Mouse (Mus musculus) midbrain, embryonic 15.5 days (tissue): ENCODE results near the gene Zc3h7b. TPM values are rescaled to one million over a fixed set of nuclear protein-coding genes. Genes with fewer than 3 reads are reported as not detected.

Experiments used
- ATAC-seq: fragments of 200-750 bp; cut with Nextera tagmentation; replicated peaks from 2 replicates; pipeline ENCODE4 v1.8.0; 2017; ENCODE audit warnings: moderate TSS enrichment
- H3K27ac ChIP-seq: fragments of 300-500 bp; sonication (generic); 2 replicates; pipeline ENCODE4 v1.5.1; 2015; ENCODE audit warnings: mild to moderate bottlenecking, inconsistent platforms
- H3K27me3 ChIP-seq: fragments of 300-500 bp; sonication (generic); replicated peaks from 2 replicates; pipeline ENCODE4 v1.6.1; 2015; ENCODE audit warnings: inconsistent platforms
- H3K36me3 ChIP-seq: fragments of 300-500 bp; sonication (generic); replicated peaks from 2 replicates; pipeline ENCODE4 v1.6.1; 2015; ENCODE audit warnings: inconsistent platforms
- H3K4me1 ChIP-seq: fragments of 300-500 bp; sonication (generic); 2 replicates; pipeline ENCODE4 v1.6.1; 2015; ENCODE audit warnings: inconsistent platforms
- H3K4me2 ChIP-seq: fragments of 300-500 bp; sonication (generic); 2 replicates; pipeline ENCODE4 v1.6.1; 2015; ENCODE audit warnings: inconsistent platforms, mild to moderate bottlenecking, moderate library complexity
- H3K4me3 ChIP-seq: fragments of 300-500 bp; sonication (generic); 2 replicates; pipeline ENCODE4 v1.5.1; 2015; ENCODE audit warnings: mild to moderate bottlenecking, inconsistent platforms
- H3K9ac ChIP-seq: fragments of 300-500 bp; sonication (generic); 2 replicates; pipeline ENCODE4 v1.6.1; 2015; ENCODE audit warnings: mild to moderate bottlenecking, inconsistent platforms
- H3K9me3 ChIP-seq: fragments of 300-500 bp; sonication (generic); 2 replicates; pipeline ENCODE4 v1.6.1; 2016; ENCODE audit warnings: inconsistent platforms
- WGBS: fragments of 180-500 bp; shearing (Covaris S2); methylation state at CpG from one replicate; pipeline ENCODE4 v1.1.7; 2015; ENCODE audit warnings: mixed read lengths; 5-methylcytosine and 5-hydroxymethylcytosine counted together
- polyA plus RNA-seq: library from polyadenylated mRNA; unstranded; fragments of >200 nt; fragmentation: Nextera tagmentation; extraction: Ambion mirVana; gene quantifications from 2 replicates; pipeline ENCODE4 v1.2.1, GENCODE M21; 2015

Gene Zc3h7b
- polyA plus RNA-seq, 1 experiment from 2014 or later, result 59.2 TPM

DNA sequence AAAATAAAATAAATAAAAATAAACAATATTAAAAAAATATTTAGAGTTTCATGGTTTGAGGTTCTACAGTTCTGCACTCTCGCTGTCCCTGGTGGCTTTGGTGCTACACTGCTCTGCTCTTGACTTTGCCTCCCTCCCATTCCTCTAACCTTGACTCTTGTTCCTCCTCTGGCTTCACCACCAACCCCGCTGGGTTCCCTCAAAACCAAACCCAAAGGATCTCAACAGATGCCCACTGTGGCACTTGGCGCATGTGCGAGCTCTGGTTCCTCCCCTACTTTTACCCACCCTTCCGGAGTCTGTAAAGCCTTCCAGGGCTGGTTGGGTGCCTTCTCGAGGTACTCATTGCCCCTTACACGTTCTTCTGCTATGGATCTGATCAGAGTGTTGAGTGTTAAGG, 97.4 kb downstream of the Zc3h7b start:
- ATAC-seq, result no peak
- no peaks in the 10 kb centered on the region for H3K9me3 ChIP-seq
- H3K4me3 ChIP-seq, result no peak overlapping the region
- no peak overlapping the region for H3K27ac ChIP-seq
- WGBS, result 80% methylated on average over 7 of the region's 7 CpGs
- no peaks in the 10 kb centered on the region for H3K27me3 ChIP-seq
- no peaks in the 10 kb centered on the region for H3K4me1 ChIP-seq
- no peak overlapping the region for H3K9ac ChIP-seq
- H3K4me2 ChIP-seq, result no peak overlapping the region
- no peaks in the 10 kb centered on the region; the same call in 1 of the 2 replicates for H3K36me3 ChIP-seq

DNA sequence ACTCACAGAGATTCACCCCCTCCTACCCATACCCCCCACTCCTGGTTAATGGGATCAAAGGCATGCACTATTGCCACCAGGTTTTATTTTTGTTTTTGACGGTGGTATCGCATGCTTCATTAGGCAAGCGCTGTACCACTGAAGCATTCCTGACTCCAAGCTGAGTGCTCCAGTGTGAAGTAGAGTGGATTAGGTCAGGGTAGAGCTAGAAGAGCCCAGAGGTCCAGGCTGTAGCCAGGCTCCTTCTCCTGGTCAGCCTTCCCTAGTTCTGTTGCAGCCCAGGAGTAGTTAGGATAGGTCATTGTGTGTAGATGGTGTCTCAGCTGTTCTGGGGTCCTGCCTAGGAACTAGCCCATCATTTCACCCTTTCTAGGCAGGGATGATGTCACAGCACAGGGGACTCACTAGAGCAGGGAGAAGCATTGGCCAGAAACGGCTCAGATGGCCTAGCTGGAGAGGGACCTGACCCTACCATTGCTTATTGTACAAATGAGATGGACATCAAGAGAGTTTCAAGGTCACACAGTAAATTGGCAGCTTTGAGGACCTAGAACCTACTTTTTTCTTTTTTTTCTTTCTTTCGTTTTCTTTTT, 100.3 kb downstream of the Zc3h7b start:
- H3K9me3 ChIP-seq, result no peaks in the 10 kb centered on the region
- H3K9ac ChIP-seq, result no peak overlapping the region
- no peak overlapping the region for H3K4me2 ChIP-seq
- WGBS, result 73% methylated on average over 5 of the region's 5 CpGs
- H3K4me1 ChIP-seq, result no peaks in the 10 kb centered on the region; the same call in 1 of the 2 replicates
- H3K27ac ChIP-seq, result no peak overlapping the region
- peaks cover 15% of the 10 kb centered on the region; the same call in 1 of the 2 replicates for H3K36me3 ChIP-seq
- no peak for ATAC-seq
- H3K27me3 ChIP-seq, result no peaks in the 10 kb centered on the region
- H3K4me3 ChIP-seq, result no peak overlapping the region

DNA sequence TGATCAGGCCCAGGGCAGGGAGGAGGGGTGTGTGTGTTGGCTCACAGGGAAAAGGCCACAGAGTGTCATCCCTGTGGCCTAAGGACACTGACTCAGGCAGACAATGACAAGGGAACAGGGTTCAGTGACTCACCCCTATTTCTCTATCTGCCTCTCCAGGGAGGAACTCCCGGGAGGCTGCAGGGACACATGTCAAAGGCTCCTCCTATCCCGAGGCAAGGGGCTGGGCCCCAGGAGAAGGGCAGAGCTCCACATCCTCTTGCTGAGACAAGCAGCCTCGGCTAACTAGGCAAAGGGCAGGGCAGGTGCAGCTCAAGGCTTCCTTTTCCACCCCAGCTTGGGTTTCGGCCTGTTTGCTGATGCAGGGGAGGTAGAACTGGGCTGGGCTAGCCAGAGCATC, 100.9 kb downstream of the Zc3h7b start:
- H3K4me2 ChIP-seq, result no peak overlapping the region
- H3K4me1 ChIP-seq, result no peaks in the 10 kb centered on the region; the same call in 1 of the 2 replicates
- H3K27me3 ChIP-seq, result no peaks in the 10 kb centered on the region
- H3K27ac ChIP-seq, result no peak overlapping the region
- no peak overlapping the region for H3K9ac ChIP-seq
- no peaks in the 10 kb centered on the region for H3K9me3 ChIP-seq
- ATAC-seq, result no peak
- peaks cover 21% of the 10 kb centered on the region; the same call in 1 of the 2 replicates for H3K36me3 ChIP-seq
- 38% methylated on average over 4 of the region's 4 CpGs for WGBS
- H3K4me3 ChIP-seq, result no peak overlapping the region

Other genes with a start within 250 kb of the Zc3h7b start
- 22.7 and 25.7 TPM in 2 replicates for gene Ep300, start 159.7 kb upstream of the Zc3h7b start, polyA plus RNA-seq
- 31.5 and 32.1 TPM in 2 replicates for gene L3mbtl2, start 81.2 kb upstream of the Zc3h7b start, polyA plus RNA-seq
- gene Chadl, start 47.8 kb upstream of the Zc3h7b start, polyA plus RNA-seq, result 31.2 and 33.7 TPM in 2 replicates
- gene Rangap1, start 473 bp downstream of the Zc3h7b start, polyA plus RNA-seq, result 162 and 164 TPM in 2 replicates
- 24.0 and 25.2 TPM in 2 replicates for gene Tef, start 57.4 kb downstream of the Zc3h7b start, polyA plus RNA-seq
- gene Tob2, start 113.7 kb downstream of the Zc3h7b start, polyA plus RNA-seq, result 16.5 and 18.5 TPM in 2 replicates
- 124 and 134 TPM in 2 replicates for gene Phf5a, start 126.9 kb downstream of the Zc3h7b start, polyA plus RNA-seq
- 265 and 271 TPM in 2 replicates for gene Aco2, start 127.3 kb downstream of the Zc3h7b start, polyA plus RNA-seq
- gene Polr3h, start 181.2 kb downstream of the Zc3h7b start, polyA plus RNA-seq, result 81.5 and 83.1 TPM in 2 replicates
- 248 and 250 TPM in 2 replicates for gene Csdc2, start 191.7 kb downstream of the Zc3h7b start, polyA plus RNA-seq
- gene Pmm1, start 215.9 kb downstream of the Zc3h7b start, polyA plus RNA-seq, result 84.3 and 89.9 TPM in 2 replicates
- gene 1700029P11Rik, start 235.5 kb downstream of the Zc3h7b start, polyA plus RNA-seq, result not detected in 2 replicates
- 43.1 and 46.7 TPM in 2 replicates for gene Xrcc6, start 242.8 kb downstream of the Zc3h7b start, polyA plus RNA-seq